Mouse (Mus musculus): Measurements from ENCODE around the gene Dnah6. TPM values are rescaled to one million over a fixed set of nuclear protein-coding genes. Genes with fewer than 3 reads are reported as not detected.

The Dnah6 gene
- polyA plus RNA-seq, 1 experiment from 2014 or later, result 0.09 TPM

DNA sequence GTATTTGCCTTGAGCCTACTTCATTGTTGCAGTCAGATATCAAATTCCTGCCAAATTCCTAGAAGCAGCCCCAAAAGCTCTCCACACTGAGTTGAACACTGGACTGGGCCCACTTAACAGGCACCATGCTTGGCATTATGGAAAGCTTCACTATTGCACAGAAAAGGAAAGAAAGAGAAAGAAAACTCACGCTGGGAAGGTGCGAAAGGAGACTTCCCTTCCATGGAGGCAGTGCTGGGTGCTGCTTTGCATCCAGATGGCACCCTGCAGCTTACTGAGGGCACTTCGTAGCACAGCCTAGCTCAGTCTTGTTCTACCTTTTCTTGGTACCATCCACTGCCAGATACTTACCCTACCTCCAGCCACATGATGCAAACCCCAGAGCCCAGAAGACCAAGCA lies 14.2 kb upstream of the Dnah6 start:
- H3K27me3 ChIP-seq (ENCODE audit: control insufficient read depth, insufficient read depth, low read length), result no peaks in the 10 kb centered on the region
- no peak for ATAC-seq (ENCODE audit: insufficient number of reproducible peaks, insufficient read depth, low FRiP score, low read depth)
- H3K4me3 ChIP-seq (ENCODE audit: low read depth, low read length), result no peak overlapping the region
- H3K27ac ChIP-seq (ENCODE audit: low read length), result no peak overlapping the region
- no peaks in the 10 kb centered on the region for H3K36me3 ChIP-seq (ENCODE audit: control insufficient read depth, insufficient read depth, low read length)
- H3K9ac ChIP-seq (replicated peaks; ENCODE audit: low read depth, low read length), result no peak overlapping the region
- no peaks in the 10 kb centered on the region for H3K4me1 ChIP-seq (ENCODE audit: control insufficient read depth, insufficient read depth, low read length)
- 82% methylated on average over 3 of the region's 3 CpGs for WGBS
- H3K4me2 ChIP-seq (replicated peaks; ENCODE audit: low read depth, low read length), result no peak overlapping the region
- no peaks in the 10 kb centered on the region for H3K9me3 ChIP-seq (ENCODE audit: control insufficient read depth, low read depth, low read length)

DNA sequence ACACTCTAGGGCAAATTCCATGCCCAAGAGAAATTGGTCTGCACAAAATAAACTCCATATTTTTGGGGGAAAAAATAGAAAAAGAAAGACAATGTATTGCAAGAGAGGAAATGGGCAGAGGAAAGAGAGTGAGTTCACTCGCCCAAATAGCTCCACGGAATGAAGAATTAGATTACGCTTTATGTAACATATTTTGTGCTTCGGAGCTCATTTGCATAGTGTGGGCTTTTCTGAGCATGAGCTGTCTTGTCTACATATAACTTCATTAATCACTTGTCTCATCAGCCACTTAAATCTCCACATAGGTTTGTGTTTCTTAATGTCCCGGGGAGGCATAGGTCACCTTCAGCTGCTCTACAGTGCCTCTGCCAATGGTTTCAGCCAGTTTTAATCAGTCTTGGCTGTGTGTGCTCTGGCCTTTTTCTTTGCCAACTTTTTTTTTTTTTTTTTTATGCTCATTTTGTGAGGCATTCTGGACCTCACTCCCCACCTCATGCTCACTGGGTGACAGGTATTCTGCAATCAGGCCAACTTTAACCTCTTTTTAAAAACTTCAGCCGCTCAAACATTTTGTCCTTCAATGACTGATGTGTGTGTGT lies 12.9 kb upstream of the Dnah6 start:
- ATAC-seq (ENCODE audit: insufficient number of reproducible peaks, insufficient read depth, low FRiP score, low read depth), result no peak
- Histone ChIP-seq H3K4me1 (ENCODE audit: control insufficient read depth, insufficient read depth, low read length) (no peaks in the 10 kb centered on the region), H3K4me3 (ENCODE audit: low read depth, low read length) (no peak overlapping the region), H3K9ac (replicated peaks; ENCODE audit: low read depth, low read length) (no peak overlapping the region), H3K36me3 (ENCODE audit: control insufficient read depth, insufficient read depth, low read length) (no peaks in the 10 kb centered on the region), H3K4me2 (replicated peaks; ENCODE audit: low read depth, low read length) (no peak overlapping the region), H3K9me3 (ENCODE audit: control insufficient read depth, low read depth, low read length) (no peaks in the 10 kb centered on the region), H3K27me3 (ENCODE audit: control insufficient read depth, insufficient read depth, low read length) (no peaks in the 10 kb centered on the region), H3K27ac (ENCODE audit: low read length) (no peak overlapping the region)
- WGBS, result 88% methylated on average over 6 of the region's 6 CpGs

DNA sequence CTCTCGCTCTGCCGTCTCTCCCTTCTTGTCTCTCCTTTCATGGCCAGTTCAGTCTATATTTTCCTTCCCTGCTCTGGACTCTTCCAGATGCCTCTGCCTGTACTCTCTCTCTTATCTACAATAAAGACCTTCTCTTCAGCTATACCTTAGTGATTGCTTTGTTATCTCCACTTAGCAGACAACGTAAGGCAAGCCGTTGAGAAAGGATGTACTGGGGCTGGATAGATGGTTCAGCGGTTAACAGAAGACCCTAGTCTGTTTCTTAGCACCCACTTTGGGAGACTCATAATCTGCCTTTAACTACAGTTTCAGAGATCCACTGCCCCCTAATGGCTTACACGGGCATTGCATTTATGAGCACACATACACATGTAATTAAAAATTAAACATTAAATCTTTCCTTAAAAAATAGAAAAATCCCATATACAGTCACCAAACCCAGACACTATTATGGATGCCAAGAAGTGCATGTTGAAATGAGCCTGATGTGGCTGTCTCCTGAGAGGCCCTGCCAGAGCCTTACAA lies 11.8 kb upstream of the Dnah6 start:
- Histone ChIP-seq H3K4me2 (replicated peaks; ENCODE audit: low read depth, low read length) (no peak overlapping the region), H3K9ac (replicated peaks; ENCODE audit: low read depth, low read length) (no peak overlapping the region), H3K4me1 (ENCODE audit: control insufficient read depth, insufficient read depth, low read length) (no peaks in the 10 kb centered on the region), H3K27ac (ENCODE audit: low read length) (no peak overlapping the region), H3K9me3 (ENCODE audit: control insufficient read depth, low read depth, low read length) (no peaks in the 10 kb centered on the region), H3K4me3 (ENCODE audit: low read depth, low read length) (no peak overlapping the region), H3K36me3 (ENCODE audit: control insufficient read depth, insufficient read depth, low read length) (no peaks in the 10 kb centered on the region), H3K27me3 (ENCODE audit: control insufficient read depth, insufficient read depth, low read length) (no peaks in the 10 kb centered on the region)
- no peak for ATAC-seq (ENCODE audit: insufficient number of reproducible peaks, insufficient read depth, low FRiP score, low read depth)
- WGBS, result 92% methylated on average over 6 of the region's 6 CpGs

DNA sequence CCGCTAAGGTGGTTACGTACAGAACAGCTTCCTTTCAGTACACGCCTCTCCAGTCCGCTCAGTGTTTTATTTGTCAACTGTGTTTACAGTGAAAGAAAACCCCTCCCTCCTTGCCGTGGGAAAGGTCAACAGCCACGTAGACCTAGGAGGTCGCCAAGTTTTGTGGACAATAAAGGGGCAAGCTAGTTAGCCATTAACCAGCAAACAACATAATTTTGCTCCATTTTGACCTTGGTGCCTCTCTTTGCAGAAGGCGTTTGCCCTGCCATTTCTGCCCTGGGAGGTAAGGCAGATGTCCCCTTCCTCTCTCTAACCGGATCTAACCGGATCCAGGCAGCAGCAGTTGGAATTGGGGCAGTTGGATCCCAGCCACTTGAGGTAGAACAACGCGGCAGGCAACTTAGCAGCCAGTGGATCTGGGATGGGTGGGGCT lies 10.7 kb upstream of the Dnah6 start:
- no peaks in the 10 kb centered on the region for H3K27me3 ChIP-seq (ENCODE audit: control insufficient read depth, insufficient read depth, low read length)
- H3K36me3 ChIP-seq (ENCODE audit: control insufficient read depth, insufficient read depth, low read length), result no peaks in the 10 kb centered on the region
- no peaks in the 10 kb centered on the region for H3K4me1 ChIP-seq (ENCODE audit: control insufficient read depth, insufficient read depth, low read length)
- no peak overlapping the region for H3K4me3 ChIP-seq (ENCODE audit: low read depth, low read length)
- no peak overlapping the region for H3K27ac ChIP-seq (ENCODE audit: low read length)
- H3K9me3 ChIP-seq (ENCODE audit: control insufficient read depth, low read depth, low read length), result no peaks in the 10 kb centered on the region
- WGBS, result 68% methylated on average over 12 of the region's 12 CpGs
- ATAC-seq (ENCODE audit: insufficient number of reproducible peaks, insufficient read depth, low FRiP score, low read depth), result peak; percentile 40; the same call in 1 of the 2 replicates
- H3K4me2 ChIP-seq (replicated peaks; ENCODE audit: low read depth, low read length), result no peak overlapping the region
- H3K9ac ChIP-seq (replicated peaks; ENCODE audit: low read depth, low read length), result no peak overlapping the region

DNA sequence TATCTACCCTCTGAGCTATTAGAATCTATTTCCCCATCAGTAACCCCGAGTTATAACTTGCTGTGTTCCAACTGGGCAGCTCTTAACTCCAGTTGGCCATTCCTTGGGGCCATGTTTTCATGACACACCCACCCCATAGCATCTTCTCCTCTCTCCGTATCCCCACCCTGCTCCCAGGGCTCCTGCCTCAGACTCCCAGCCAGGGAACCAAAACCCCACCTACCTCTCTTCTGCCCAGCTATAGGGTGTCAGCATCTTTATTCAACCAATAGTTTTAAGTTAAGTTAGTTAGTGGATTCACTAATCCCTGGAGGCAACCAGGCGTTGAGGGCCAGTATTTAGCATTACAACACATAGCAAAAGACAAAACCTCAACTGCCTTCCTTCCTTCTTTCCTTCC lies 7.4 kb upstream of the Dnah6 start:
- H3K9me3 ChIP-seq (ENCODE audit: control insufficient read depth, low read depth, low read length), result no peaks in the 10 kb centered on the region
- no peak for ATAC-seq (ENCODE audit: insufficient number of reproducible peaks, insufficient read depth, low FRiP score, low read depth)
- H3K4me3 ChIP-seq (ENCODE audit: low read depth, low read length), result no peak overlapping the region
- WGBS, result 69% methylated on average over 3 of the region's 3 CpGs
- no peaks in the 10 kb centered on the region for H3K4me1 ChIP-seq (ENCODE audit: control insufficient read depth, insufficient read depth, low read length)
- H3K36me3 ChIP-seq (ENCODE audit: control insufficient read depth, insufficient read depth, low read length), result no peaks in the 10 kb centered on the region
- H3K4me2 ChIP-seq (replicated peaks; ENCODE audit: low read depth, low read length), result no peak overlapping the region
- no peak overlapping the region for H3K27ac ChIP-seq (ENCODE audit: low read length)
- no peaks in the 10 kb centered on the region for H3K27me3 ChIP-seq (ENCODE audit: control insufficient read depth, insufficient read depth, low read length)
- H3K9ac ChIP-seq (replicated peaks; ENCODE audit: low read depth, low read length), result no peak overlapping the region

DNA sequence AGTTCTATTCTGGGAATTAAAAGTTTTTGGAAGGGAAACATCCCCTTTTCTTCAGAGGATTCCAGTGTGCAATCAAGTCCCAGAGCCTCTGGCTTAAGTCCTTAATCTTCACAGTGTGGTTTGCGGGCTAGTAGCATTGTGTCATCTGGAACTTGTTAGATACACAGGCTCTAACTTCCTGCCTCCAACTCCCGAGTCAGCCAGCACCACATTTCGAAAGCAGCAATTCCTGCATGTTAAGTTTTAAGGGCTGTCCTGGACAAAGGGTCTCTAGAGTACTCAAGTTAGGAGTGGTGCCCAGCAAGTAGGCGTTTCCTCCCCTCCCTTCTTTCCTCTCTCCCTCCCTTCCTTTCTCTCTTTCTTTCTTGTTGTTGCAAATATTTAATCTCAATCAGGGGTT lies 7.0 kb upstream of the Dnah6 start:
- Histone ChIP-seq H3K27me3 (ENCODE audit: control insufficient read depth, insufficient read depth, low read length) (no peaks in the 10 kb centered on the region), H3K4me2 (replicated peaks; ENCODE audit: low read depth, low read length) (no peak overlapping the region), H3K9ac (replicated peaks; ENCODE audit: low read depth, low read length) (no peak overlapping the region), H3K9me3 (ENCODE audit: control insufficient read depth, low read depth, low read length) (no peaks in the 10 kb centered on the region), H3K4me3 (ENCODE audit: low read depth, low read length) (no peak overlapping the region), H3K4me1 (ENCODE audit: control insufficient read depth, insufficient read depth, low read length) (no peaks in the 10 kb centered on the region), H3K27ac (ENCODE audit: low read length) (no peak overlapping the region), H3K36me3 (ENCODE audit: control insufficient read depth, insufficient read depth, low read length) (no peaks in the 10 kb centered on the region)
- 44% methylated on average over 4 of the region's 4 CpGs for WGBS
- ATAC-seq (ENCODE audit: insufficient number of reproducible peaks, insufficient read depth, low FRiP score, low read depth), result no peak

DNA sequence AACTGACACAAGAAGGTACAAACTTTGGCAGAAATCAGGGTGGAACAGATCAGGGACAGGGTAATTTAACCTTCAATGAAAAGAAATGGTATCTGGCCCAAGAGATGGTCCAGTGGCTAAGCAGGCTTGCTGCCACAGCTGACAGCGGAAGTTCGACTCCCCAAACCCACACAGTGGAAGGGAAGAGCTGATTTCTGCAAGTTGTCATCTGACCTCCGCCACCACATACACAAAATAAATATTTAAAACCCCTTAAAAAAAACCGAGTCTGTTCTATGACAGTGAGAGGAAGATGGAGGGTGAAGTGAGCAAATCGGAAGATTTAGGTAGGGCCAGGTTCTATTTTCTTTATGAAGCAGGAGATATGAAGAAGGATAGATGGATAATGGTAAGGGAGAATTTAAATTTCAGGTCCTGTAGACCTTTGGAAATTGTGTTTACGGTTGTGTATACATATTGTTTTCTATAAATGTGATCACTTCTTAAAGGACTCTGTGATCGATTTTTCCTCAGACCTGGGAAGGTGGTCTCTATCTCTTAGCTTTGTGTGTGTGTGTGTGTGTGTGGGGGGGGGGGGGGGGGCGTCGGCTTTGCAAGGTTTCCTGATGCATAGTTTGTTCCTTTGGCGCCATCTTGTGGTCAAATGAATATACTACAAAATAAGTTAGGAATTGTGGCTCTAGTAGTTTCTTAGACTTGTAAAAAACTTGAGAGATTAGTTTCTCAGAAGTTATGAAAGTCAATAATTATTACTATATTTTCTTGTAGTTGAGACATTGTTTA lies 6.1 kb upstream of the Dnah6 start:
- Histone ChIP-seq H3K36me3 (ENCODE audit: control insufficient read depth, insufficient read depth, low read length) (no peaks in the 10 kb centered on the region), H3K27ac (ENCODE audit: low read length) (no peak overlapping the region), H3K9ac (replicated peaks; ENCODE audit: low read depth, low read length) (no peak overlapping the region), H3K4me3 (ENCODE audit: low read depth, low read length) (no peak overlapping the region), H3K4me1 (ENCODE audit: control insufficient read depth, insufficient read depth, low read length) (0 out of 2 replicates have a peak, but pooled peaks cover 5% of the 10 kb centered on the region), H3K27me3 (ENCODE audit: control insufficient read depth, insufficient read depth, low read length) (no peaks in the 10 kb centered on the region), H3K9me3 (ENCODE audit: control insufficient read depth, low read depth, low read length) (no peaks in the 10 kb centered on the region), H3K4me2 (replicated peaks; ENCODE audit: low read depth, low read length) (no peak overlapping the region)
- WGBS, result 32% methylated on average over 10 of the region's 10 CpGs
- no peak for ATAC-seq (ENCODE audit: insufficient number of reproducible peaks, insufficient read depth, low FRiP score, low read depth)

DNA sequence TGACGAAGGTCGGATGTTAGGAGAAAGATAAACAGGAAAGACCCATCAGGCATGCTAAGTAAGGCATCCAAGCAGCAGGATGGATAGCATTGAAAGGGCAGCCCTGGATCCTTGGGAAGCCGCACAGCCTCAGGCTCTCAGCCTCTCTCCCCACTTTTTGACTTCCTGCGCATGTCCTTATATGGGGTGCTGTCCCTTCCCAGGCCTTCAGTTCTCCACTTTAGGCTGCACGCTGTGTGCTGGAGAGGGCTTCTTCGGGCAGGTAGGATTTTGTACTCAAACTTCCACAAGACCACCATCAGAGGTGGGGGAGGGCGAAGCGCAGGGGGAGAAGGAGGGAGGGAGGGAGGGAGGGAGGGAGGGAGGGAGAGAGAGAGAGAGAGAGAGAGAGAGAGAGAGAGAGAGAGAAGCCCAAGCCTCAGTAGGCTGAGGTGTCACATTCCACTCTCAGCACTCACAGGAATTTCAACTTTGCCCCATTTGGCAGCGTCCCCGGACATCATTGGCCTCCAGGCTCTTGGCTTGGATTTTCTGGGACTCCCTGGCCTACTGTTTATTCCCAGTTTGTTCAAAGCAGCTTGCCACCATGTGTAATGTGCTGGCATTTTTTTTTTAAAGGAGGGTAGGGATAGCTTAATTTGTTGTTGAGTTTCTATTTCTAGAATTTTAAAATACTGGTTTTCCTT lies 1.5 kb upstream of the Dnah6 start:
- no peak overlapping the region for H3K4me3 ChIP-seq (ENCODE audit: low read depth, low read length)
- no peak overlapping the region for H3K9ac ChIP-seq (replicated peaks; ENCODE audit: low read depth, low read length)
- WGBS, result 5% methylated on average over 8 of the region's 10 CpGs
- ATAC-seq (ENCODE audit: insufficient number of reproducible peaks, insufficient read depth, low FRiP score, low read depth), result peak; percentile 63; the same call in 1 of the 2 replicates
- H3K9me3 ChIP-seq (ENCODE audit: control insufficient read depth, low read depth, low read length), result no peaks in the 10 kb centered on the region
- no peaks in the 10 kb centered on the region for H3K36me3 ChIP-seq (ENCODE audit: control insufficient read depth, insufficient read depth, low read length)
- H3K27ac ChIP-seq (ENCODE audit: low read length), result peak overlapping the region; percentile 58
- no peaks in the 10 kb centered on the region for H3K27me3 ChIP-seq (ENCODE audit: control insufficient read depth, insufficient read depth, low read length)
- 0 out of 2 replicates have a peak, but pooled peaks cover 5% of the 10 kb centered on the region for H3K4me1 ChIP-seq (ENCODE audit: control insufficient read depth, insufficient read depth, low read length)
- H3K4me2 ChIP-seq (replicated peaks; ENCODE audit: low read depth, low read length), result peak overlapping the region; percentile 18; the same call in 1 of the 2 replicates
